Mouse (Mus musculus): ENCODE data around the gene Rab3gap2.

GRCm38 (mm10) chr1:185252351-185252750, 48.4 kb downstream of the Rab3gap2 start:
- TF ChIP-seq CTCF (IDR thresholded peaks at IDR 0.05; ENCODE audit: borderline replicate concordance, insufficient read depth, low read depth, low read length) (no peak), POLR2A (IDR thresholded peaks at IDR 0.05; ENCODE audit: borderline replicate concordance, insufficient read depth, low read length) (no peak)
